Mouse (Mus musculus) lung, embryonic 14.5 days (tissue): ENCODE data around the gene Stk24. TPM values are rescaled to one million over a fixed set of nuclear protein-coding genes. Genes with fewer than 3 reads are reported as not detected.

Experiments used
- ATAC-seq: fragments of 200-750 bp; cut with Nextera tagmentation; 2 replicates; pipeline ENCODE4 v1.8.0; 2017; ENCODE audit warnings: mild to moderate bottlenecking, moderate TSS enrichment, moderate library complexity; ENCODE audit not compliant: insufficient read depth
- DNase-seq: peaks from one replicate; pipeline ENCODE4 v3.0.0-alpha.2; 2015
- H3K27ac ChIP-seq: fragments of 300-500 bp; sonication (generic); 2 replicates; pipeline ENCODE4 v1.5.1; 2014; ENCODE audit warnings: low read depth, mild to moderate bottlenecking, moderate library complexity
- H3K27me3 ChIP-seq: fragments of 300-500 bp; sonication (generic); 2 replicates; pipeline ENCODE4 v1.6.1; 2014; ENCODE audit warnings: low read length, control low read depth; ENCODE audit not compliant: insufficient read depth
- H3K36me3 ChIP-seq: fragments of 300-500 bp; sonication (generic); 2 replicates; pipeline ENCODE4 v1.6.1; 2014; ENCODE audit warnings: control low read depth; ENCODE audit not compliant: insufficient read depth
- H3K4me1 ChIP-seq: fragments of 300-500 bp; sonication (generic); 2 replicates; pipeline ENCODE4 v1.6.1; 2014; ENCODE audit warnings: antibody characterized with exemption, control low read depth; ENCODE audit not compliant: insufficient read depth
- H3K4me2 ChIP-seq: fragments of 300-500 bp; sonication (generic); 2 replicates; pipeline ENCODE4 v1.6.1; 2014; ENCODE audit warnings: mild to moderate bottlenecking
- H3K4me3 ChIP-seq: fragments of 300-500 bp; sonication (generic); 2 replicates; pipeline ENCODE4 v1.5.1; 2014; ENCODE audit warnings: low read depth, low read length
- H3K9ac ChIP-seq: fragments of 300-500 bp; sonication (generic); 2 replicates; pipeline ENCODE4 v1.6.1; 2014
- H3K9me3 ChIP-seq: fragments of 300-500 bp; sonication (generic); 2 replicates; pipeline ENCODE4 v1.6.1; 2016; ENCODE audit warnings: low read depth, low read length, control low read depth
- CTCF ChIP-seq: IDR thresholded peaks from 2 replicates; pipeline ENCODE4 v1.5.1; 2016; ENCODE audit warnings: antibody characterized with exemption, low read depth
- WGBS: fragments of 180-500 bp; shearing (Covaris S2); extraction: QIAGEN DNeasy Blood & Tissue Kit; methylation state at CpG from one replicate; pipeline ENCODE4 v1.1.7; 2014; 5-methylcytosine and 5-hydroxymethylcytosine counted together
- polyA plus RNA-seq: library from polyadenylated mRNA; unstranded; fragments of >200 nt; fragmentation: Nextera tagmentation; extraction: Ambion mirVana; gene quantifications from 2 replicates; pipeline ENCODE4 v1.2.1, GENCODE M21; 2014

Stk24 gene
- polyA plus RNA-seq, 1 experiment from 2014 or later, result 50.3 TPM

- Histone ChIP-seq H3K9me3 (no peaks in the 10 kb centered on the region), H3K4me3 (peak overlapping the region; percentile 97), H3K27ac (peak overlapping the region; percentile 97), H3K4me2 (peak overlapping the region; percentile 84), H3K4me1 (peaks cover 7% of the 10 kb centered on the region; the same call in 1 of the 2 replicates), H3K27me3 (no peaks in the 10 kb centered on the region), H3K36me3 (peaks cover 8% of the 10 kb centered on the region; the same call in 1 of the 2 replicates), H3K9ac (peak overlapping the region; percentile 97)
- no peak for TF ChIP-seq CTCF
- DNase-seq (peak; percentile 90), ATAC-seq (peak; percentile 95)
- WGBS, result 1% methylated on average over 29 of the region's 79 CpGs
Observed at GRCm38 (mm10) chr14:121379116-121379826, 540 bp downstream of the Stk24 start.

- no peaks in the 10 kb centered on the region for H3K9me3 ChIP-seq
- no peaks in the 10 kb centered on the region for H3K27me3 ChIP-seq
- peaks cover 8% of the 10 kb centered on the region; the same call in 1 of the 2 replicates for H3K36me3 ChIP-seq
- H3K4me1 ChIP-seq, result peaks cover 10% of the 10 kb centered on the region; the same call in 1 of the 2 replicates
- under 1% methylated on average over 78 of the region's 83 CpGs for WGBS
- H3K4me2 ChIP-seq, result peak overlapping the region; percentile 84
- no peak for TF ChIP-seq CTCF
- ATAC-seq (peak; percentile 78), DNase-seq (peak; percentile 73)
- peak overlapping the region; percentile 97 for H3K4me3 ChIP-seq
- H3K27ac ChIP-seq, result peak overlapping the region; percentile 97
- H3K9ac ChIP-seq, result peak overlapping the region; percentile 97
Observed at GRCm38 (mm10) chr14:121378243-121379115, 1.3 kb downstream of the Stk24 start.

- no peak overlapping the region for H3K27ac ChIP-seq
Observed at GRCm38 (mm10) chr14:121376566-121376965, 3.2 kb downstream of the Stk24 start.

GRCm38 (mm10) chr14:121373901-121374300 lies 5.9 kb downstream of the Stk24 start:
- WGBS, result 79% methylated on average over 4 of the region's 4 CpGs
- no peak for TF ChIP-seq CTCF
- Histone ChIP-seq H3K27me3 (no peaks in the 10 kb centered on the region), H3K4me3 (no peak overlapping the region), H3K27ac (no peak overlapping the region), H3K9ac (no peak overlapping the region), H3K36me3 (peaks cover 14% of the 10 kb centered on the region; the same call in 1 of the 2 replicates), H3K4me2 (no peak overlapping the region), H3K9me3 (no peaks in the 10 kb centered on the region), H3K4me1 (peaks cover 11% of the 10 kb centered on the region; the same call in 1 of the 2 replicates)
- ATAC-seq (no peak), DNase-seq (no peak)

More at GRCm38 (mm10) chr14:121376566-121376965, 3.2 kb downstream of the Stk24 start:
- no peak for TF ChIP-seq CTCF
- Histone ChIP-seq H3K36me3 (peaks cover 11% of the 10 kb centered on the region; the same call in 1 of the 2 replicates), H3K9me3 (no peaks in the 10 kb centered on the region), H3K27me3 (no peaks in the 10 kb centered on the region), H3K9ac (no peak overlapping the region), H3K4me2 (peak overlapping the region; percentile 84), H3K4me1 (peaks cover 10% of the 10 kb centered on the region; the same call in 1 of the 2 replicates), H3K4me3 (no peak overlapping the region)
- 53% methylated on average over 6 of the region's 6 CpGs for WGBS
- ATAC-seq, result no peak
- no peak for DNase-seq

GRCm38 (mm10) chr14:121373020-121373419 lies 6.8 kb downstream of the Stk24 start:
- no peaks in the 10 kb centered on the region for H3K9me3 ChIP-seq
- H3K4me3 ChIP-seq, result no peak overlapping the region
- H3K4me2 ChIP-seq, result no peak overlapping the region
- whole genome bisulfite sequencing, result 81% methylated on average over 9 of the region's 9 CpGs
- H3K27ac ChIP-seq, result no peak overlapping the region
- peaks cover 20% of the 10 kb centered on the region for H3K4me1 ChIP-seq
- peak; percentile 27; the same call in 1 of the 2 replicates for TF ChIP-seq CTCF
- peaks cover 14% of the 10 kb centered on the region; the same call in 1 of the 2 replicates for H3K36me3 ChIP-seq
- H3K27me3 ChIP-seq, result no peaks in the 10 kb centered on the region
- DNase-seq, result no peak
- no peak for ATAC-seq
- H3K9ac ChIP-seq, result no peak overlapping the region

GRCm38 (mm10) chr14:121371911-121372820 lies 7.6 kb downstream of the Stk24 start:
- DNase-seq, result no peak
- Histone ChIP-seq H3K4me1 (peaks cover 25% of the 10 kb centered on the region), H3K27ac (no peak overlapping the region)

More at GRCm38 (mm10) chr14:121371911-121372820, 7.6 kb downstream of the Stk24 start:
- TF ChIP-seq CTCF, result no peak
- no peak overlapping the region for H3K9ac ChIP-seq
- H3K4me2 ChIP-seq, result no peak overlapping the region
- ATAC-seq, result no peak
- no peaks in the 10 kb centered on the region for H3K9me3 ChIP-seq
- H3K27me3 ChIP-seq, result no peaks in the 10 kb centered on the region
- H3K36me3 ChIP-seq, result peaks cover 15% of the 10 kb centered on the region; the same call in 1 of the 2 replicates
- no peak overlapping the region for H3K4me3 ChIP-seq
- 85% methylated on average over 5 of the region's 5 CpGs for WGBS
